Mouse (Mus musculus) heart, embryonic 16.5 days (tissue): ENCODE data around the gene Rmi2. TPM values are rescaled to one million over a fixed set of nuclear protein-coding genes. Genes with fewer than 3 reads are reported as not detected.

Source experiments
- ATAC-seq: fragments of 200-750 bp; cut with Nextera tagmentation; replicated peaks from 2 replicates; pipeline ENCODE4 v1.8.0; 2017; ENCODE audit warnings: moderate number of reproducible peaks; ENCODE audit not compliant: insufficient read depth, low FRiP score; ENCODE audit errors: extremely low read depth
- H3K27ac ChIP-seq: fragments of 300-500 bp; sonication (generic); 2 replicates; pipeline ENCODE4 v1.5.1; 2014; ENCODE audit warnings: mild to moderate bottlenecking, low read length, control low read depth, moderate library complexity
- H3K27me3 ChIP-seq: fragments of 300-500 bp; sonication (generic); 2 replicates; pipeline ENCODE4 v1.6.1; 2014; ENCODE audit warnings: low read length, mixed read lengths; ENCODE audit not compliant: control insufficient read depth, insufficient read depth
- H3K36me3 ChIP-seq: fragments of 300-500 bp; sonication (generic); 2 replicates; pipeline ENCODE4 v1.6.1; 2014; ENCODE audit not compliant: control insufficient read depth, insufficient read depth
- H3K4me1 ChIP-seq: fragments of 300-500 bp; sonication (generic); 2 replicates; pipeline ENCODE4 v1.6.1; 2014; ENCODE audit warnings: low read length, mixed read lengths; ENCODE audit not compliant: control insufficient read depth, insufficient read depth
- H3K4me2 ChIP-seq: fragments of 300-500 bp; sonication (generic); 2 replicates; pipeline ENCODE4 v1.6.1; 2014; ENCODE audit warnings: low read depth, mild to moderate bottlenecking, control low read depth, low read length
- H3K4me3 ChIP-seq: fragments of 300-500 bp; sonication (generic); 2 replicates; pipeline ENCODE4 v1.5.1; 2014; ENCODE audit warnings: mild to moderate bottlenecking, control low read depth, low read length
- H3K9ac ChIP-seq: fragments of 300-500 bp; sonication (generic); 2 replicates; pipeline ENCODE4 v1.6.1; 2014; ENCODE audit warnings: low read length, control low read depth
- H3K9me3 ChIP-seq: fragments of 300-500 bp; sonication (generic); replicated peaks from 2 replicates; pipeline ENCODE4 v1.6.1; 2016; ENCODE audit warnings: low read length; ENCODE audit not compliant: control insufficient read depth
- WGBS: fragments of 180-500 bp; shearing (Covaris S2); extraction: QIAGEN DNeasy Blood & Tissue Kit; methylation state at CpG from one replicate; pipeline ENCODE4 v1.1.7; 2014; 5-methylcytosine and 5-hydroxymethylcytosine counted together
- polyA plus RNA-seq: library from polyadenylated mRNA; unstranded; fragments of >200 nt; fragmentation: Nextera tagmentation; extraction: Ambion mirVana; gene quantifications from 2 replicates; pipeline ENCODE4 v1.2.1, GENCODE M21; 2015

Gene Rmi2
- polyA plus RNA-seq, 1 experiment from 2014 or later = 3.0 TPM

- WGBS = 39% methylated on average over 11 of the region's 11 CpGs
Observed at GRCm38 (mm10) chr16:10867904-10868440, 33.1 kb downstream of the Rmi2 start.

DNA sequence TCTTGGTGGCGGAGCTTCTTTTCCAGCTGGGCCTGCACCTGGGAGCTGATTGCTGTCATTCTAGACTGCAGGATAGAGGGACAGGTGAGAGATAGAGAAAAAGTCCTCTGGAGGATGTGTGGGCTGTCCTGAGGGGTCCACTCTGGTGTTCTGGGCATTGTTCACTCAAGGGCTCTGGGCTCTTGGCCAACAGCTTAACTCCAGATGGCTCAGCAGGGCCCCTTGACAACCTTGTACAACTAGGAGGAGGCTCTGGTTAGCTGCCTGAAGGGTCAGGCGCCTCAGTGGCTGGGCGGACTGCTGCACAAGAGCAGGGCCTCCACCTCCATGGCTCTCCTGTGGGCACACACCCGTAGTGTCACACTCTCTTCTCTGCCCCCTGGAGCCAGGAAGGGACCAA is 36.1 kb downstream of the Rmi2 start:
- Histone ChIP-seq H3K36me3 (no peaks in the 10 kb centered on the region), H3K9ac (peak overlapping the region; percentile 27), H3K27ac (peak overlapping the region; percentile 52), H3K4me2 (no peak overlapping the region), H3K27me3 (no peaks in the 10 kb centered on the region), H3K9me3 (no peaks in the 10 kb centered on the region), H3K4me1 (peaks cover 25% of the 10 kb centered on the region), H3K4me3 (no peak overlapping the region)
- WGBS = 30% methylated on average over 4 of the region's 4 CpGs
- ATAC-seq = peak; percentile 74

More at GRCm38 (mm10) chr16:10867904-10868440, 33.1 kb downstream of the Rmi2 start:
- Histone ChIP-seq H3K27ac (no peak overlapping the region), H3K4me3 (no peak overlapping the region), H3K9ac (no peak overlapping the region), H3K4me1 (peaks cover 21% of the 10 kb centered on the region), H3K27me3 (no peaks in the 10 kb centered on the region), H3K9me3 (no peaks in the 10 kb centered on the region), H3K36me3 (no peaks in the 10 kb centered on the region), H3K4me2 (no peak overlapping the region)
- ATAC-seq = no peak

- H3K4me3 ChIP-seq = no peak overlapping the region
- no peak overlapping the region for H3K27ac ChIP-seq
- no peak overlapping the region for H3K9ac ChIP-seq
- H3K4me2 ChIP-seq = no peak overlapping the region
- ATAC-seq = no peak
- H3K27me3 ChIP-seq = no peaks in the 10 kb centered on the region
- no peaks in the 10 kb centered on the region for H3K9me3 ChIP-seq
- H3K4me1 ChIP-seq = peaks cover 25% of the 10 kb centered on the region
- 69% methylated on average over 4 of the region's 4 CpGs for WGBS
- no peaks in the 10 kb centered on the region for H3K36me3 ChIP-seq
Observed at GRCm38 (mm10) chr16:10872825-10873360, 38.0 kb downstream of the Rmi2 start.

- Histone ChIP-seq H3K27ac (no peak overlapping the region), H3K4me3 (no peak overlapping the region), H3K9ac (no peak overlapping the region), H3K4me1 (peaks cover 25% of the 10 kb centered on the region), H3K4me2 (no peak overlapping the region), H3K9me3 (no peaks in the 10 kb centered on the region), H3K36me3 (no peaks in the 10 kb centered on the region), H3K27me3 (no peaks in the 10 kb centered on the region)
- WGBS = 3% methylated on average over 5 of the region's 5 CpGs
- ATAC-seq = 0 out of 2 replicates have a peak, but pooled peaks have one; percentile 12
Observed at GRCm38 (mm10) chr16:10873654-10874053, 38.8 kb downstream of the Rmi2 start.

DNA sequence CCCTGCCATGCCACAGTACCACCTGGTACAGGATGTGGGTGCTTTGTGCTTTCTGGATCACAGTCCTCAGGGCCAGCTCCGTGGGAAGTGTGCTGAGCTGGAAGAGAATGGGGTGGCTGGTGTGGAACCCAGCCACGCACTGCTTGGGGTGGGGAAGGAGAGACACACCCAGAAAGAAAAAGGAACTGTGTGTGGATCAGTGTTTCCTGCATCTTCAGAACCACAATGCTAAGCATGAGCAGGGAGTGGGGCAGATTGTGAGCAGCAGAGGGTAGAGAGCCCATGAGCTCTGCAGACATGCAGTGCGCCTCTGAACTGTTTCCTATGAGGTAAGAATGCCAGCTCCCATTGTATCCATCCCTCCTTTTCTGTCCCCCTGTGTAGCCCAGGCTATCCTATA is 43.4 kb downstream of the Rmi2 start:
- Histone ChIP-seq H3K4me3 (no peak overlapping the region), H3K4me2 (no peak overlapping the region)
- WGBS = 76% methylated on average over 3 of the region's 3 CpGs

GRCm38 (mm10) chr16:10879467-10879866 is 44.6 kb downstream of the Rmi2 start:
- Histone ChIP-seq H3K4me3 (no peak overlapping the region), H3K9ac (no peak overlapping the region), H3K4me1 (peaks cover 3% of the 10 kb centered on the region; the same call in 1 of the 2 replicates), H3K4me2 (no peak overlapping the region), H3K36me3 (no peaks in the 10 kb centered on the region), H3K27me3 (no peaks in the 10 kb centered on the region), H3K9me3 (no peaks in the 10 kb centered on the region), H3K27ac (no peak overlapping the region)
- WGBS = 96% methylated on average over 1 of the region's 1 CpGs
- no peak for ATAC-seq

More for the DNA sequence above, 43.4 kb downstream of the Rmi2 start:
- no peak overlapping the region for H3K9ac ChIP-seq
- H3K4me1 ChIP-seq = peaks cover 3% of the 10 kb centered on the region; the same call in 1 of the 2 replicates
- no peak overlapping the region for H3K27ac ChIP-seq
- no peaks in the 10 kb centered on the region for H3K27me3 ChIP-seq
- H3K9me3 ChIP-seq = no peaks in the 10 kb centered on the region
- H3K36me3 ChIP-seq = no peaks in the 10 kb centered on the region
- ATAC-seq = no peak

DNA sequence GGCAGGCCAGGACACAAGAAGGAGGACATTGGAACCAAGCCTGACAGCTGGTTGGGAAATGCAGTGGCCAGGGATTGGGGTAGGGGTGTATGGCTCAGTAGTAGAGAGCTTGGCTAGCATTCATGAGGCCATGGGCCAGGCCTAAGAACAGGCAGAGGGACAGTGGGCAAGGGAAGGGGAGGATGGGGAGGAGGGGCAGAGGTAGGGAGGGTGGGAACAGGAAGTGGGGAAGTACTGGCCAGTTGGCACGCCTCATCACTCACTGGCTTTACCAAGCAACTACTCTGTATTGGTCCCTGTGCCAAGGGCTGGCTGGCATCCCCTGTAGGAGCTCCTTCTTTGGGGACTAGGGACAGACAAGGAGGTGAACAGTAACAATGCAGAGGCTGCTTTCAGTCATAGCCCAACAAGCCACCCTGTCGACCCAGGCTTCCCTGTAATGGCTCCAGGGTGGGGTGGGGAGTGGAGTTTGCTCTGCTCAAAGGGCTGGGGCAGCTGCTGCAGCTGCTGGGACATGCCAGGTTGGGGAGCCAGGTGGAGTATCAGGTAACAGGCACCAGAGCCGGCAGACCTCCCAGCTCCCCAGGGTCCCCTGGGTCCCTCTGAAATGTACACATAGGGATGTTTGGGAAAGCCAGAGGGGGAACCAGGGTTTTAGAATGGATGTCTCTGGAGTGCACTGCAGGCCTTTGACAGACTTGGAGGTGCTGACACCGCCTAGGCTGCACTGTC is 46.5 kb downstream of the Rmi2 start:
- no peak overlapping the region for H3K27ac ChIP-seq
- no peaks in the 10 kb centered on the region for H3K4me1 ChIP-seq
- no peaks in the 10 kb centered on the region for H3K36me3 ChIP-seq
- H3K9ac ChIP-seq = no peak overlapping the region
- ATAC-seq = no peak
- H3K4me2 ChIP-seq = no peak overlapping the region
- no peaks in the 10 kb centered on the region for H3K27me3 ChIP-seq
- no peak overlapping the region for H3K4me3 ChIP-seq
- H3K9me3 ChIP-seq = no peaks in the 10 kb centered on the region
- 39% methylated on average over 4 of the region's 4 CpGs for WGBS

DNA sequence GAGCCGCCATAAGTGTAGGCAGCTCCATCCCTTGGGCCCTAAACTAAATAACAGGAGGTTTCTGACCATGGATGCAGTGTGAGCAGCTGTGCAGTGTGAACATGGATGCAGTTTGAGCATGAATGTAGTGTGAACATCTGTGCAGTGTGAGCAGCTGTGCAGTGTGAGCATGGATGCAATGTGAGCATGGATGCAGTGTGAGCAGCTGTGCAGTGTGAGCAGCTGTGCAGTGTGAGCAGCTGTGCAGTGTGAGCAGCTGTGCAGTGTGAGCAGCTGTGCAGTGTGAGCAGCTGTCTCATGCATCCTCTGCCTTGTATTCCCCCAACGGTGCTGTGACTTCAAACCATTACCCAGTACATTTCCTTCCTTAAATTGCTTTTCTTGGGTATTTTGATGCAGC is 52.6 kb downstream of the Rmi2 start:
- Histone ChIP-seq H3K4me3 (no peak overlapping the region), H3K27ac (no peak overlapping the region), H3K27me3 (no peaks in the 10 kb centered on the region), H3K9me3 (no peaks in the 10 kb centered on the region), H3K4me1 (no peaks in the 10 kb centered on the region), H3K36me3 (no peaks in the 10 kb centered on the region), H3K9ac (no peak overlapping the region), H3K4me2 (no peak overlapping the region)
- 76% methylated on average over 2 of the region's 2 CpGs for WGBS
- no peak for ATAC-seq

- WGBS = 75% methylated on average over 3 of the region's 3 CpGs
- H3K27ac ChIP-seq = no peak overlapping the region
- H3K4me1 ChIP-seq = peaks cover 2% of the 10 kb centered on the region; the same call in 1 of the 2 replicates
- H3K9ac ChIP-seq = no peak overlapping the region
- no peaks in the 10 kb centered on the region for H3K9me3 ChIP-seq
- no peaks in the 10 kb centered on the region for H3K27me3 ChIP-seq
- no peak overlapping the region for H3K4me2 ChIP-seq
- H3K36me3 ChIP-seq = no peaks in the 10 kb centered on the region
- ATAC-seq = peak; percentile 37; the same call in 1 of the 2 replicates
- no peak overlapping the region for H3K4me3 ChIP-seq
Observed at GRCm38 (mm10) chr16:10890363-10890762, 55.5 kb downstream of the Rmi2 start.
